Mouse (Mus musculus) gonadal fat pad, adult 2 months (tissue): ENCODE measurements around the gene Rmdn3. TPM values are rescaled to one million over a fixed set of nuclear protein-coding genes. Genes with fewer than 3 reads are reported as not detected.

Experiments used
- DNase-seq: peaks from one replicate; pipeline ENCODE4 v3.0.0-alpha.2; 2012; ENCODE audit warnings: low read depth
- polyA plus RNA-seq: library from polyadenylated mRNA; depleted of rRNA; stranded (reverse); fragments of >200 nt; gene quantifications from 2 replicates; pipeline ENCODE4 v1.2.3, GENCODE M21; 2012; rRNA removed

Gene Rmdn3
- polyA plus RNA-seq, result 23.1 and 24.5 TPM in 2 replicates

DNA sequence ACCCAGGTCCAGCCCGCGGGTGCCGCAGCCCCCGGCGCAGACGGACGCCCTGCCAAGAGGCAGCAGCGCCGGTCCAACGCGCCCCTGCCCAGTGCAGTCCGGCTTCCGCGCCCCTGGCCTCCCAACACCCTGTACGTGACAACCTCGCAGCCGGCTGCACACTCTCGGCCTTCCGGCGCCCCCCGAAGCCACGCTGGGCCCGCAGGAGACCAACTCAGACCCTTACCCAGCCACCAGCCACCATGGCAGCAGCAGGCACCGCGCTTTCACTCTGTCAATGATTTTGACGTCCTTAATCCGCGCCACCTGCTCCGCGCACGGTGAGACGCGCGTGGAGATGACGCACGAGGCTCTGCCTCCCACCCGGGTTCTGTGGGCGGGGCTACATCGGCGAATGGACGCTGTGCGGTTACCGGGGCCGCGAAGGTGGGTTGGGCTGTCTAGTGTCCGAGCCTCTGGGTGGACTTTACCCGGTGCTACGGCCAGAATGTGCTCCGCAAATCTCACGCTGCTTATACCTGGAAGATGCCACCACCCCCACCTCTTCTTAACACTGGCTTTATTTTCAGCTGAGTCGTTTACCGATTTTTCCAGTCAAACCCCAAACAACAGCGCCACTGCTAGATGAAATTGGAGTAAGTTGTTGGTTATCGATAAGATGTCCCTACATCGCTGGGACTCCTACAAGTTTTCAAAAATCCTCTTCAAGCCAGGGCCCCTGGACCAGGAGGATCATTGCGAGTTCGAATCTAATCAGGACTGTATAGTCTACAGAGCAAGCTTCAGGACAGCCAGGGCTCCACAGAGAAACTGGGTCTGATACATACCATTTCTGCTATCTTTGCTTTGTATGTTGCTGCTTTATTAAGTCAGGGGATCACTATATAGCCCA lies at the start of gene Rmdn3:
TSS of gene Rmdn3 (minus strand) at position 354 of the 892 bp plus-strand sequence.
- no peak for DNase-seq

DNA sequence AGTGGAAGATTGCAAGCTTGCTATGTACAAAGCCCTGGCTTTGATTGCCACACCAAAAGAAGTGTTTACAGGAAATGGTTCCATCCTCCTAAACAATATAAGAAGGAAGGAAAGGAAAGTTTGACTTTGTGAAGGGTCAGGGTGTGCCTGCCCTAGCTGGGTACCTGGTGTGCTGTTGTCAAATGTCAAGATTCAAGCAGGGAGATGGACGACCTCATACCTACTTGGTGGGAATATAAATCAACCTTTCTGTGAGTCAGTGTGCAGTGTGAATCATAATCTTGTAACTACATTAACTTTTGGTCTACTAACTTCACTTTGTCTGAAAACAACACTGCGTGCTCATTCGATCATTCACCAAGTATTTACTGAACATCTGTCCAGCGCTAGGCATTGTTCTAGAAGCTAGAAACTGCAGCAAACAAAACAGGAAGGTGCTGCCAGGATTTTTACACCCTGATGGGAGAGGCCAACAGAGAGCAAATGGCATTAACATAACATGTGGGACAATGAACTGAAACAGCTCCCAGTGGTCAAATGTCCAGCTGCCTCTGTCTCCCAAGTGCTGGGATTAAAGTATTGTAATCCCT lies 47.1 kb upstream of the Rmdn3 start:
- DNase-seq, result no peak

DNA sequence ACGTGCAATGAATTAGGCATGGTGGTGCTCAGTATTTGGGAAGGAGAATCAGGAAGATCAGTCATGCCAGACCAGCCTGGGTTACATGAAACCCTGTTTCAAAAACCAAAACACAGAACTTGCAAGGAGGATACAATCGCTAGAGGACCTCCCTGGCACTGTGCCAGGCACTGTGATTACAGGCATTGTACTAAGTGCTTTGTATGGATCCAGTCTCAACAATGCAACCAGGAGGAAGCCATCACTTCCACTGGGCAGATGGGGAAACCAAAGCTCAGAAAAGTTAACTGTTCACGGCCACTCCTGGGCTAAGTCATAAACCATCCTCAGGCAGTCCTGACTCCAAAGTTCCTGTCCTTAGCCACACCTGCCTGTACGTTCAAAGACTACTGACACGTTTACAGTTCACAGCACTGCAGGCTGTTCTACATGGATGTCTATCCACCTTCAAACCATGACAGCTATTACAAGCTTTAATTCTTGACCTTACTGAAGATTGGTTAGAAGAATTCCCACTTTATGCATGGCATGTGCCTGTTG lies 46.1 kb upstream of the Rmdn3 start:
- no peak for DNase-seq

DNA sequence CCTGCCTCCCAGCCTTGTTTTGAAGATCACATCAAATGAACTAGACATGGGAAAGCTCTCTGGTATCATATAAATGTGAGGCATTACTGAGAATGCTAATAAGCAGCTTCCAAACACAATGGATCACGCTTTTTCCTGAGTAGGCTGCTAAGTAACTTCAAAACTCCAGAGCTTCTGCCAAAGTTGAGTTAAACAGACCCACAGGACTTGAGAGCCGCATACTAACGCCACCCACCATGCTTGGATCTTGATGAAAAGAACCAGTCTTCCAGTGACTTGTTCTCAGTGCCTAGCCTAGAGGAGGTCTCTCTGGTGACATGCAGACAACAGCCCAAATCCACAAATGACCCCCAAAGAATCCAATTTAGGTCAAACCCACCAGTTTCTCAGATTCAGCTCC lies 42.1 kb upstream of the Rmdn3 start:
- DNase-seq, result no peak

DNA sequence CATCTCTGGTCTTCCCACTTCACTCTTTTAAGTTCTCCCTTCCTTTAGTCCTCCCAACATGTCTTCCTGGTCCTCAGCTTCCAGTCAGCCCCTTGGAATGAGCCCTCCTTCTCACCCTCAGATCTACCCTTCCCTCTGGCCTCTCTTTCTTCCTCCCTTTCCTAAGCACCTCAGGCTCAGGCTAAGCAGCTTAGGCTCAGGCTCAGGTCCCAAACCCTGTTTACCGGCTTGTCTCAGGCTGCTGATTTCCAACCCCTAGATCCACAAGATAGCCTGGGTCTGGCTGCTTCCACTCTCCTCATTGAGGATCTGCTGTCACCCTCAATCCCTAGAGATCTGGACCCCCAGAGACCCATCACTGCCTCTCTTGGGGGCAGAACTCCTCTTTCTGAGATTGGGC lies 41.2 kb upstream of the Rmdn3 start:
- no peak for DNase-seq

DNA sequence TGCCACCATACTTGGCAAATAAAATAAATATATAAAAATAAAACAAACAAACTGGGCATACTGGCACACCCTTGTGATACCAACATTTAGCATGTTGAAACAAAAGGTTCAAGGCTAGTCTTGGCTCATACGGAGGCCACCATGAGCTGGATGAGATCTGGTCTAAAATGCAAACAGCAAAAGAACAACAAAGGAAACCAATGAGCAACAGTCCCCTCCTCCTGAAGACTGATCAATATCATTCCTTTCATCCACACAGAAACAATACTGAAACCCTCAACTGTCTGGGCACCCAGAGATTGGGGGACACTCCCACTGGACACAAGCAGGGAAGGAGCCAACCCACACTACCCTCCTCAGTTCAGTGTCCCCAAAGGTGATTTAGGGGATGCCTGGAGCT lies 40.7 kb upstream of the Rmdn3 start:
- DNase-seq, result no peak

DNA sequence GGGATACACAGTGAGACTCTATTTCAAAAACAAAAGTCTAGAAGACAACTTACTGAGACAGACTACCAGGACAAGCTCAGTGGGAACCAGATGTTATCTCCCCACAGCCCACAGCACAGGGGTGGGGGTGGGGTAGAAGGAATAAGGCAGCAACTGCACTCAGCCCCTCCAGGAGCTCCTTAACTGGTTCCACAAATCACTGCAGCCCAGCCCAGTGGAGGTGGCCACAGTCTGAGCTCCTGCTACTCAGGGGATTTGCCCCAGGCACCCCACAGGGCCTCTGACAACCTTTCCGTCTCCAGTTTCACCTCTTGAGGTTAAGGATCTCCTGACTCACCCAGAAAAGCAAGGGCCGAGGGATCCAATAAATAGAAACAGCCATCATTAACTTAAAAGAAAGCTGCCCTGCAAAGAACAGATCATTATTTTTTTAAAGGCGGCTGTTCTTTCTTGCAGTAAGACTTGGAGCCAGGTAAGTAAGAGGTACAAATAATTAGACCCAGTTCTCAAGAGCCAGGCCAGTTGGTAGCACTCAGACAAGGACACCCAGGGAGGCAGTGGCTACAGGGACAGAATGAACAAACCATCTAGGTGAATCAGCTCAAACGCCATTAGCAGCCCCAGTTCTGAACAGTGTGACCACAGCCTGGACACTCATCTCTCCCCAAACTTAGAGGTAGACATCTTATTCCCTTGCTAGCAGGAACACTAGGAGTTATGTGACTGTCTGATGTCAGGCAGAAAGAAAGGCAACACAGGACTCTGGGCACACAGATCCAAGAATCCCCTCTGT lies 39.7 kb upstream of the Rmdn3 start:
- no peak for DNase-seq

DNA sequence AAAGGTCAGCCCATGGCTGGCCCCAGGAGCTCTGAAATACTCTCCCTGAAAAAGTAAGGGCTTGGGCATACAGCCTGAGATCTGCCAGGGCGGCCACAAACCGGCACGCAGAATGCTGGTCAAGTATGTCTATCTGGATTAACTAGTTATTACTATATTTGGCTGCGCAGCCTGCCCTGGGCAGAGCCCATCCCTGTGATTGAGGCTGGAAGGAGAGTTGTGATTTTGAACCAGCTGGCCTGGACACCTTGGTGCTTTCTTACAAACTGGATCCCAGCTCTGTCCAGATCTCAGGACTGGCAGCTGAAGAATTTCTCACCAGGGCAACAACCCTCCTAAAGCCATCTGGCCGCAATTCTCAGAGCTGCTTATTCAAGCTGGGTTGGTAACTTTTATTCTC lies 37.3 kb upstream of the Rmdn3 start:
- DNase-seq, result no peak

DNA sequence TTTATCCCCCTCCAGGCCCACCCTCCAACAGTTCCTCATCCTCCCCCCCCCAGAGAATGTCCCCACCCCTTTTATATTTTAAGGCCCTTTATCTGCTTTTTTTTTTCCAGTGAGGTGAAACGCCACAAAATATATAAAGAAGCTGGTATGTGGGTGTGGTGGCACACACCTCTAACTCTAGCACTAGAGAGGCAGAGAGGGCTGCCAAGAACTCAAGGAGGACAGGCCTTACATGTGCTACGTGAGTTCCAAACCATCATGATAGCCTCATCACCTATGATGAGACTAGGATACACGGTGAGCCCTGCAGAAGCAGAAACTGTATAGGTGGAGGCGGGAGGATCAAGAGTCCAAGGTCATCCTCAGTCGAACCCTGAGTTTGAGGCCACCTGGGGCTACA lies 34.1 kb upstream of the Rmdn3 start:
- no peak for DNase-seq

DNA sequence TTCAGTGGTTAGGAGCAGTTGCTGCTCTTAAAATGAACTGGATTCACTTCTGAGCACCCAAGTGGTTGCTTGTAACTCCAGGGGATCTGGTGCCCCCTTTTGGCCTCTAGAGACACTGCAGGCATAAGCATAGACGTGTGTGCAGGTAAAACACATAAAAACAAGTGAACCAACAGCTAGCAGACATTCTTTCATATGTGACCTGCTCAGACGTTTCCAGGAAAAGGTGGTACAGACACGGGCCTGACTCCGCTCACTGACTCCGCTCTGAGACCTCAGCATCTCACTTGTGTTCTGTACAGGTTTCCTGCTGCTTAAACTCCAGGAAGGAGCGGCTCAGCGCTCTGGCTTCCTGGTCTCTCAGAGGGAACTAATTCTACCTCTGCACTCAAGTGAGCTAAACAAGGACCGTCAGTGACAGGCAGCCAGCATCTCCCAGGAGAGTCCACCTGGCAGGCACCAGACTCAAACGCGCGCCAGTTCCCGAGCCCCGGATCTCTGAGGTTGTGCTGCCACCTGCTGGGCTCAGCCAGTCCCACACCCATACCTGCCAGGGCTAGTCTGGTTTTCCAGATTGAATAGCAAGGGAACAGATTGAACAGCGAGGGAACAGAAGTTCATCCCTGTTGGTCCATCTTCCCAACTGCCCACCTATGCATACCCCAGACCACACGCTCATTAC lies 32.3 kb upstream of the Rmdn3 start:
- no peak for DNase-seq

DNA sequence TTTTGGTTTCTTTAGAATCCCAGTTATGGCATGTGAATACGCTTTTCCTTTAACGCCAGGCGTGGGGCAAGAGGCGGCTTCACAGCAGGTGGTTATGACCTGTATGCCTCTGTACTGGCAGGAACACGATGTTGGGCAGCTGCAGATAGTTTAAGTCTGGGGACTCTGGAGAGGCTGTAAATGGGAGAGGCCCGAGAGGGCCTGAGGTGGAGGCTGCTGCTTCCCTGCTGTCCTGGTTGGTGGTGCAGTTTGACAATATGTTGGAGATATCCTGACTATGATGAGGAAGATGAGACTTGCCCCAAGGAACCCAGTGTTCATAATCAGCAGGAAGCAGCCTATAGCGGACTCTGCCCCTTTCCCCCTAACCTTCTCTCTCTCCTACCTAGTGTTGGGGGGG lies 26.1 kb upstream of the Rmdn3 start:
- DNase-seq, result no peak

DNA sequence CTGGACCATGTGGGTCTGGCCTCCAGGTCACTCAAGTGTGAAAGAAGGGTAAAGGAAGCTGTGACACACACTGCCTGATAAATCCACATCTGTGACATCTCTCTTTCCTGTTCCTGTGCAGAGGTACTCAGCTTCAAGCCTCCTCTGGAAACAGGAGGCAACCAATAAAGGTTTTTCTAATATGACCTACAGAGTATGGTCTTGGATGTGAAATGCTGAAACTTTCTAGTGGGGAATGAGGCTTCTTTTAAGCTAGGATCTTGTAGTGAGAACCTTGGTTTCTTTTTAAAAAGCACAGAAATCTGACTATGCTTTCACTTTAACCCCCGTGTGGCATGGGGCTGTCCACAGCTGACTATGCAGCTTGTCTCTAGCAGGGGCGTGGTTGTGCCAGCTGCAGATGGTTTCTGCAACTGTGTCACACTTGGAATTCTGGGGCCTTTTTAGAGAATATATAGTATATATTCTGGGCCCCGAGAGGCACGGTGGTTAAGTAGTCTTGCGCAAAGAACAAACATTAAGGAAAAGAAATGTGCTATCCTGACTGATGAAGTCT lies 20.6 kb upstream of the Rmdn3 start:
- no peak for DNase-seq

DNA sequence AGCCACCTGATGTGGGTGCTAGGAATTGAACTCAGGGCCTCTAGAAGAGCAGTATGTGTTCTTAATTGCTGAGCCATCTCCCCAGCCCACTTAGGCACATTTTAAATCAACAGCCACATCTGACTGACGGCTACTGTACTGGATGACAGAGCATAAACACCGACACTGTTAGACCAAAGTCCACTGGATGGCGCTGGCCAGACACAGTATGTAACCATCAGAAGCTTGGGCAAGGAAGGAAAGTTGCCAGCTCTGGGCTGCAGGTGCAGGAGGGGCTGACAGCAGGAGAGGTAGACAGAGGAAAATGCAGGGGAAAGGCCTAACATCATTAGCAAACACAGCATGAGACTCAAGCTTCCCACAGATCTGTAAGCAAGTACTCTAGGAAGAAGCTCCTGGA lies 19.9 kb upstream of the Rmdn3 start:
- no peak for DNase-seq

DNA sequence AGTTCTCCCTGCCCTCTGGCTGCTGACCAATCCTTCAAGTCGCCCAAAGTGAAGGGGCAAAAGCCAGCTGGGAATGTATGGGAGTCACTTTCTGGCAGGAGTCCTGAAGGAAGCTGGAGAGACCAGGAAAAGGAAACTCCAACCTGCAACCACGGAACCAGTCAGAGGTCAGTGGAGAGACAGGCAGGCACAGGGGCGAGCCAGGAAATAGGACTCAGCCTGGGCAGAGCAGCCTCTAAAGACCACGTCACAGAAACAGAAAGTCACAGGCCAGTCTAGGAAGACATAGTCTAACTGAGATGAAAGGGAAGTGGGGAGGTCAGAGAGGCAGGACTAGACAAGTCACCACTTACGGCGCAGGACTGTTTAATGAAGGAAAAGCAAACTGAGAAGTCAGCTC lies 18.8 kb upstream of the Rmdn3 start:
- no peak for DNase-seq

DNA sequence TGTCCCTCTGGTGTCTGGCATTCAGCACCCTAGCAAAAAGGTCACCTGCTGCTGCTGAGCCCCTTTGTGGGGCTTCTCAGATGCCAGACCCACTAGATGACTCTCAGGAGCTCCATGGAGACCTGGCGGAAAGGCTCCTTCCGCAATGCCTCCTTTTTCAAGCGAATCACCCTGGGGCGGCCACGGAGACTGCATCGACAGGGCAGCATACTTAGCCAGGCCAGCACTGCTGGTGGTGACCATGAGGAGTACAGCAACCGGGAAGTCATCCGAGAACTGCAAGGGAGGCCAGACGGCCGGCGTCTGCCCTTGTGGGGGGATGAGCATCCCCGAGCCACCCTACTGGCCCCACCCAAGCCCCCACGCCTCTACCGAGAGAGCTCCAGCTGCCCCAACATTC lies 18.0 kb upstream of the Rmdn3 start:
- DNase-seq, result no peak

DNA sequence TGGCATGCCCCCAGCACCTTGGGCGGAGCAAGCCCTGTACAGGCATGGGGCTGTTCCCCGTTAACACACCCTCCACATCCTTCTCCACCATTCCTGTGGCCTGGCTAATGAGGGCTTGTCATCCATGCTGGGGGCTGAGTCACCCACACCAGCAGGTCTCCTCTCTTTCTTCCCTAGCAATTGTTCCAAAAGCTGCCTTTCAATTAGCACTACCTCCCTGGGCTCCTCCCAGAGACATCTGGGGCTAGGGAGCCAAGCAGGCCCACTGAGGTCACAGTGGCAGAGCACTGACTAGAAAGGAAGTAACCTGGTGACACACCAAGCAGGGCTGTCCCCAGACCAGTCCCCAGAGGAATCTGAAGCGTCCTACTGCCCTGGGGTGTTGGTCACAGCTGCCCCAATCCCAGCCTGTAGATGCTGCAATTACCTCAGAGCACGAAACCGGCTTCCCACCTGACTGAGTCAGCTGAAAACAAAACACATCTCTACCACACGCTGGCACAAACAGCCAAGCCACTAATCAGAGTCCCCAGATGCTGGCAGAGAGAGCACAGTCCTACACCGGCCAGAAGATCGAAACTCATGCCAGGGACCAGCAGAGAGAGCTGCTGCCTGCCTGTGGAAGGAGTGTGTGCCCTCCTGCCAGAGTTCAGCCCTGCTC lies 17.3 kb upstream of the Rmdn3 start, which contains the start of gene Gm14137:
TSS of gene Gm14137 (plus strand) at position 519 of the 661 bp plus-strand sequence.
- DNase-seq, result no peak

DNA sequence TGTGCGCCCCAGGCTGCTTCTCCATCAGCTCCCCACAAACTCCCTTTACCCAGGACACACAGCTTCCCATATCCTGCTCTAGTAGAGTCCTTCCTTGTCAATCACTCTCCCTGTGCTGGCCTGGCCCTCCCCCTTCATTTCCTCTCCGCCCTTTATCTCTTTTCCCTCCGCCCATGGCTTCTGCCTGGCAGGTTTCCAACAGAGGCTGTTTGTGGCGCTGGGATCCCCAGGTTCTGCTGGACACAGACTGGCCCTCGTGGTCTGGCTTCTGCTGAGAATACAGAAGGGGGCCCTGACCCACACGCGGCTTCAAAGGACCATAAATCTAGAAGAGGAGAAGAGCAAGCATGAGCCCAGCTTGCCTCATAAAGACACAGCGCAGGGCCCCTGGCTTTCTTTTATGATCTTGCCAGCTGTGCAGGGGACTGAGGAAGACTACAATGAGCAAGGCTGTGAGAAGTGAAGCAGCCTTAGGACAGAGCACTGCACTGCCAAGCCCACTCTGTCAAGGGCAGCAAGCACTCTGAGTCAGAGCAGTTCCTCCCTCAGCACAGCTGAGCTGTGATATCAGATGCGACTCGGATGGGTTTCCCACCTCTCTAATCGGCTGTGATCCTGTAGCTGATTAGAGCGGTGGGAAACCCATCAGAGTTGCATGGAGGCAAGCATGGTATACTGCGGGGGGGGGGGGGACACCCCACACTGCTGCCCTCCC lies 16.2 kb upstream of the Rmdn3 start:
- no peak for DNase-seq

DNA sequence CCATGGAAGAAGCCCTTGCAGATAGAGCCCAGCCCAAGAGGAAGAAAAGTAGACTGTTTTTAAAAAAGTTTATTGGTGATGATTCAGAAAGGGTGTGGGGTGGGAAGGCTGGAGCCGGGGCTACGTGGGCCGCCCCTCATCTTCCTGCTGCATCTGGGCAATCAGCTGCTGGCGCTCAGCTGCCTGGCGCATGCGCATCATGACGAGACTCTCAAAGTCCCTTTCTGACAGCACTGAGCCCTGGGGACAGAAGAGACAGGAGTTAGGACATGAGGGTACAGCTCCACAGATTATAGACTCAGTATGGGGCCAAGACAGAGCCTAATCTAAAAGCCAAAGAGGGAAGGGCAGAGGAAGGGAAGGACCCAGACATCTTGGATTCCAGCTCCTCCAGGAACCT lies 15.6 kb upstream of the Rmdn3 start:
- no peak for DNase-seq

DNA sequence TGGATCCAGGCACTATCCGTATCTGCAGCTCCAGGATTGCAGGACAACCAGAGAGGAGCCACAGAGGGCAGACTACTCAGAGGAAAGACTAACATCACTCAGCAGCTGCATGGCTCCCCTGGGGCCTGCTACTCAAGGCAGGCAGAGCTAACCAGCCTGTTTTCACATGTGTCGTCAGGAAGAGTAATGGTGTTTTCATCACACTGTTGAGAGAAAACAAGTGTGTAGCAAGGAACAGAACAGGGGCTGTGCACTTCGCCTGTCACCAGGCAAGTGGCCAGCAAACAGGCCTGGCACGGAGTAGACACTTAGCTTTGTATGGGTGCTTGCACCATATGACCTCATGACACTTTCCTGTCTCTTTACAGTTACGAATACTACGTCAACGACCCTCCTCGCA lies 14.7 kb upstream of the Rmdn3 start:
- no peak for DNase-seq

DNA sequence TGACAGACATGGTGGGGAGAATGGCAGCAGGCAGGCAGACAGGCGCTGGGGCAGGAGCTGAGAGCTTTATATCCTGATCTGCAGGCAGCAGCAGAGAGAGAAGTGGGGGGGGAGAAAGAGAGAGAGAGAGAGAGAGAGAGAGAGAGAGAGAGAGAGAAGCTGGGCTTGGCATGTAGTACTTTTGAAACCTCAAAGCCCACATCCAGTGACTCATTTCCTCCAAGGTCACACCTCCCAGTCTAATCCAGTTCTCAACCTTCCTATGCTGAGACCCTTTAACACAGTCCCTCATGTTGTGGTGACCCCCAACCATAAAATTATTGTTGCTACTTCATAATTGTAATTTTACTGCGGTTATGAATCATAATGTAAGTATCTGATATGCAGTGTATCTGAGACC lies 13.4 kb upstream of the Rmdn3 start:
- no peak for DNase-seq
